Mouse (Mus musculus) testis, adult 2 months (tissue): Measurements from ENCODE around the gene Ccdc163.

Experiments
- CTCF ChIP-seq: fragments of 200-500 bp; IDR thresholded peaks from 2 replicates; pipeline ENCODE4 v1.5.1; 2012; ENCODE audit warnings: low read depth, mild to moderate bottlenecking, inconsistent platforms, low read length, moderate library complexity; ENCODE audit not compliant: control insufficient read depth, insufficient read depth, insufficient replicate concordance
- POLR2A ChIP-seq: fragments of 200-500 bp; IDR thresholded peaks from 2 replicates; pipeline ENCODE4 v1.6.1; 2012; ENCODE audit warnings: low read depth, mild to moderate bottlenecking, inconsistent platforms, low read length, moderate library complexity; ENCODE audit not compliant: control insufficient read depth

DNA sequence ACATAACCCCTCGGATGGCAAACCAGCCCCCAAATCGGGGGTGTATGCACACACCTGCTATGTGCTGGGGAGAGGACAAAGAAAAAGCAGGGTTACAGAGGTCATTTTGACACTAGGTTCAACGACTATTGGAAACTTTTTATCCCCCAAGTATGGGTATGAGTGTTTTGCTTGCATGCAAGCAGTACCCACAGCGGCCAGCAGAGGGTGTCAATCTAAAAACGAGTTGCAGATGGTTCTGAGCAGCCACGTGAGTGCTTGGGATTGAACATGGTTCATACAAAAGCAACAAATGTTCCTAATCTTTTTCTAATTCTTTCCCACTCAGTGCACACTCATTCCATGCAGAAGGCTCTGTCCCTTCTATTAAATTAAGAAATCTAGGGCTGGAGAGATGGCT is 4.5 kb upstream of the Ccdc163 start:
- TF ChIP-seq CTCF: peak; percentile 73
- TF ChIP-seq POLR2A: no peak
